Mouse (Mus musculus): Measurements from ENCODE around the gene Hsf2bp.

Gene Hsf2bp

GRCm38 (mm10) chr17:31992004-31992403, 44.1 kb downstream of the Hsf2bp start:
- DNase-seq (ENCODE audit: extremely low read depth, insufficient read length, low spot score): peak; percentile 74

- DNase-seq (ENCODE audit: extremely low read depth, insufficient read length, low spot score): no peak
These were observed 47.1 kb downstream of the Hsf2bp start for GRCm38 (mm10) chr17:31989035-31989434.

DNA sequence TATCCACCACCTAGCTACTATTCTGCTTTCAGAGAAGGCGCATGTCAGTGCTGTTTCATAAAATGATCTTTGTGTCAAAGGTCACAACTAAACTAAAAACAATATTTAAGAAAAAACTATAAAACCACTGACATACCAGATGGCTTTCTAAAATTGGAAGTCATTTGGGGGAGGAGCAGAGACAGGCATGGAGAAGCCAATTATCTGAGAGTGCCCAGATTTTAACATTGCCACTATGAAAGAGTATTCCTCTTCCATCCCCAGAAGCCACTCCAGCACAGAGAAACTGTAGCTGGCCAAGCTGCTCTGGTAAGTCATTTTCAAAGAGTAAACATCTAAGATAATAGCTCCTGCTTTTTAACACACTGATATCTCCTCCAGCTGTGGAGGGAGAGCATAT, 49.2 kb downstream of the Hsf2bp start:
- DNase-seq (ENCODE audit: extremely low read depth, insufficient read length, low spot score): no peak

- no peak for DNase-seq (ENCODE audit: extremely low read depth, insufficient read length, low spot score)
These were observed 52.7 kb downstream of the Hsf2bp start for GRCm38 (mm10) chr17:31983491-31983890.

- peak; percentile 79 for DNase-seq (ENCODE audit: extremely low read depth, insufficient read length, low spot score)
These were observed 53.6 kb downstream of the Hsf2bp start for GRCm38 (mm10) chr17:31982326-31983190.

DNA sequence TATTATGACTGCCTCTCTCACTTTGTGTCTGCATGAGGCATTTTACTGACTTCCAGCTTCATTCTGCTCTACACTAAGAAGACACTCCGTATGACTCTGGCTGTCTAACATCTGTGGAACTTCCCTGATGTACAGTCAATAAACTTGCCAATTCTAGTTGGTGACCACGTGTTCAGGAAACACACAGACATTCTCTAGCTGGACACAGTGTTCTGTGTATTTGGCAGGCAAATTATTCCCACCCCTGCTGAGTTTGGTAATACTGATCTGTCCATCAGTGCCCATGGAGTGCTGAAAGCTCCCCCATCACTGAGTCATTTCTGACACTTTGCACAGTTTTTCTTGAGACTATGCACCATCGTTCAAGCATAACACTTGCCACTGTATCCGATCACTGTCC, 56.3 kb downstream of the Hsf2bp start:
- peak; percentile 22 for DNase-seq (ENCODE audit: extremely low read depth, insufficient read length, low spot score)

DNA sequence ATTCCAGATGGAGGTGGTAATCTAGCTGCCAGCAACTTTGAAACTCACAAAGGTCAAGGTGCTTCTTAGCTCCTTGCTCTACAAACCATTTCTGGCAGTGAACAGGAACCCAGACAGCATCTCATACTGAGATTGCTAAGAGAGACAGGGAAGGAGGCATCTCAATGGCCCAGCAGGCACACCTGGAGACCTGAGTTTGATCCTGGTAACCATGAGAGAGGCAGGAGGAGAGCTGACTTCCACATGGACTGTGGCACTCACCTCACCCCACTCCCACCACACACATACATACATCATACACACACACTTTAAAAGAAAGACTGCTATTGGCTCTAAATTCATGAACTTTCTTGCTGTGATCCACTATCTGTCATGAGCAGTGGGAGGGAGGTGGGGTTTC, 59.0 kb downstream of the Hsf2bp start:
- DNase-seq (ENCODE audit: extremely low read depth, insufficient read length, low spot score): no peak

- DNase-seq (ENCODE audit: extremely low read depth, insufficient read length, low spot score): no peak
These were observed 59.6 kb downstream of the Hsf2bp start for GRCm38 (mm10) chr17:31976501-31976900.

DNA sequence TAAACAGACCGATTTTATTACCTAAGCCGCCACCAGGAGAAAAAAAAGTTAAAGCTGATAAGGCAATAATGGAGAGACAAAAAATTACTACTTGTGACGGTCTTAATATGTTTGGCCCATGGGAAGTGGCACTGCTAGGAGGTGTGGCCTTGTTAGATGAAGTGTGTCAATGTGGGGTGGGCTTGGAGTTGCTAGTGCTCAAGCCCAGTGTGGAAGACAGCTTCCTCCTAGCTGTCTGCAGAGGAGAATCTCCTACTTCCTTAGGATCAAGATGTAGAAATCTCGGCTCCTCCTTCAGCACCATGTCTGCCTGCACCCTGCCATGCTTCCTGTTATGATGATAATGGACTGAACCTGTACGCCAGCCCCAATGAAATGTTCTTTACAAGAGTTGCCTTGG, 61.5 kb downstream of the Hsf2bp start:
- DNase-seq (ENCODE audit: extremely low read depth, insufficient read length, low spot score): no peak

DNA sequence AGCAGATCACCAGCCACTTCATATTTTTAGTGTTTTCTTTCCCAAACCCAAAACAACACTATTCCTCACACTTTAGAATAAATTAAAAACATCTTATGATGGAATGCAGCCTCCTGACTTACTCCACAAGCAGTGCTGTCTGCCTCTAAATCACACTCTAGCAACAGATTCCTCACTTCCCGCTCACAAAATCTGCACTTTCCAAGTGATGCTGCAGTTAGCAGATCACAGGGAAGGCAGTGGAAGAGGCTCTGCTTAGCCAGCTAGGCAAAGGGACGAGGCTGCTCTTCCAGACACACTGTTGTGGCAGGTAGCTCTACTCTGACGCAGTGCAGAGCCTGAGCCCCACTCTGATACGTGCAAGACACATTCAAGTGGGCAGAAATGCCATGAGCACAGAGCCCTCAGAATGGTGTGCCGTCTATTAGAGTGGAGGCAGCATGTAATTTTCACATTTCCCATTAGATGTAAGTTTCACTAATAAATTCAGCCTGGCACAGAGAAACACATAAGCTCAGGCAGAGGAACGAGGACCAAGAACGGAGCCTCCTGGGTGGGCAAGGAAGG, 62.4 kb downstream of the Hsf2bp start:
- DNase-seq (ENCODE audit: extremely low read depth, insufficient read length, low spot score): no peak

DNA sequence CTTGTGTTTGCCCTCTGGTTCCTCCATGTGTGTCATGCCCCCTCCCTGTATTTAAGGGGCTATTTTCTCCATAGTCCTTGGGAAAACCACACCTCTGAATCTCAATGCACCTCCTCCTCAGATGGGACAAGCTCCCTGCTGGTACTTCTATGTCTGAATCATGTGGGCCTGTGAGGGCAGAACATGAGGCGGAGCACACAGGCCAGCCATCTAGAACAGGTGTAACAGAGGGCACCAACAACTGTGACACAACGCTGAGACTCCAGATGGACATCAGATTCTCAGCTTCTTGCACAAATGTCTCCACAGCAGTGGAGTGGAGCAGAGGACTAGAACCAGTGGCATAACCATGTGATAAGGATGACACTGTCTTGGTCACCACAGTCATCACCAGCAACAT, 65.3 kb downstream of the Hsf2bp start:
- DNase-seq (ENCODE audit: extremely low read depth, insufficient read length, low spot score): no peak

GRCm38 (mm10) chr17:31968801-31969200, 67.3 kb downstream of the Hsf2bp start:
- DNase-seq (ENCODE audit: extremely low read depth, insufficient read length, low spot score): no peak

DNA sequence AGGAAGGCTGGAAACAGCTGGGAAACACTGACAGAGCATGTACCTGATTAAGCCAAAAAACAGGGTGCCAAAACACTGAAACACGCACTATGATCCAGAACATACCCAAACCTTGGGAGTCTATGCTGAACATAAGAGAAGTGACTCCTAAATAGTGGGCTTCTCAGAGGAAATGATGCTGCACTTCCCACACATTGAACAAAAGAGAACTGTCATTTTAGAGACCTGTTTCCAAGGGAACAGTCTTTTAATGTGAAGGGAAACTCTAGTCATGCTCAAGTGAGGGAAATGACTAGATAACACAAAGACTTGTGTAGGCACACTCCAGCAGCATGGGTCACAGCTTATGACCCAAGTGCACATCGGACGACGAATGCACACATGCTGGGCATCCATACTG, 68.8 kb downstream of the Hsf2bp start:
- no peak for DNase-seq (ENCODE audit: extremely low read depth, insufficient read length, low spot score)

DNA sequence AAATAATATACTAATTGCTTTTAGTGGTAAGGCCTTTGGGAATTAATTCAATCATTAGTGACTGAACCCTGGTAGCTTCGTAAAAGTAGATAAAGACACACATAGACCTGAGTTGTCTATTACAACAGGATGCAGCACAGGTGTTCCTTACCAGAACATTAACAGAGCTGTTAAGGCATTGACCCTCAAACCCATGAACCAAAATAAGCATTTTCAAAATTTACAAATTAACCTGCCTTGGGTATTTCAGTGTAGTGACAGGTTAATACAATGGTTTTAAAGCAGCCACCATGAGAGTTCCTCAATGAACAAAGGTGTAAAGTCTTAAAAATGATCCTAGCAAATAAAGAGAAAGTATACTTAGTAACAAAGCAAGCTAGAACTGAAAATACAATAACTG, 69.6 kb downstream of the Hsf2bp start:
- no peak for DNase-seq (ENCODE audit: extremely low read depth, insufficient read length, low spot score)

GRCm38 (mm10) chr17:31965623-31966022, 70.5 kb downstream of the Hsf2bp start:
- DNase-seq (ENCODE audit: extremely low read depth, insufficient read length, low spot score): no peak

- DNase-seq (ENCODE audit: extremely low read depth, insufficient read length, low spot score): no peak
These were observed 73.2 kb downstream of the Hsf2bp start for GRCm38 (mm10) chr17:31962930-31963329.

DNA sequence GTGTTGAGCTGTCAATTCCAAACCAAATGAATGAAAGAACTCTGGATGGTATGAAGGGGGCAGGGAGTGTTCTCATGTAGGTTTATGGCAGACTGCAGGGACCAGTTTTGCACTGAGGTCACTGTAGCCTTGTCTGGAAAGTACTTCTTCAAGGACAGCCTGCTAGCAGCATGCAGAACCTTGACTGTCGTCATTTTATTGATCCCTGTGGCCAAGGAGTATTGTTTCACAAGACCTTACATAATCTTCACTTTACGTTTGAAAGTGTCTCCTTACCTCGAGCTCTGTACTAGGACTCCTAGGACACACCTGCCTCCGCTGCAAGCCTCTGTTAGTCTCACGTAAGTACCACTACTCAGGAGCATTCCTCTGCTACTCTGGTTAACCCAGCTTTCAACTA, 73.9 kb downstream of the Hsf2bp start:
- no peak for DNase-seq (ENCODE audit: extremely low read depth, insufficient read length, low spot score)

DNA sequence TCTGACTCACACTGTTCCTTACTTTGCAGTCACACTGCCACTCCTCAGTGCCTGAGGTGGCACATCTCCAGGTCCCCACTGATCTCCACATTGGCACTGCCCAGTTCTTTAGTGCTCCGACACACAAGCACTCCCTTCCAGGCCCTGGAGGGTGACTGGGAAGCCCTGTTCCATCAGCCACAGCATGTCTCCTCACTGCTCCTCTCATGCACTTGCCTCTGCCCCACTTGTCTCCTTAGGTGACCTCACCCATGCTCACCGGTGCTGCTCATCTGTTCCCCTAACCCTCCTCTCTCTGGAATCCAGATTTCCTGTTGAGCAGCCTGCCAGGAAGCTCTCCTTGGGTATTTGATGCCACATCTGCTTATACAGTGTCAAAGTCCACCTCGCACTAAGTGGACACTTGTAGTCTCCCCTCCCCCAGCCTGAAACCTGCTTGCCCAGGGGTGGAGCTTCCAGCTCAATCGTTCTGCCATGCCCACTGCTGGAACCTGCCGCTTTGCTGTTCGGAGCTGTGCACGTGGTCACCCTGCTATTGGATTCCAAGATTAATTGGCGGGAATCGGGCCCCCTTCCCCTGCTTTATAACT, 81.5 kb downstream of the Hsf2bp start:
- DNase-seq (ENCODE audit: extremely low read depth, insufficient read length, low spot score): no peak

- DNase-seq (ENCODE audit: extremely low read depth, insufficient read length, low spot score): no peak
These were observed 87.1 kb downstream of the Hsf2bp start for GRCm38 (mm10) chr17:31949076-31949475.

- DNase-seq (ENCODE audit: extremely low read depth, insufficient read length, low spot score): no peak
These were observed 89.7 kb downstream of the Hsf2bp start for GRCm38 (mm10) chr17:31946436-31946835.

DNA sequence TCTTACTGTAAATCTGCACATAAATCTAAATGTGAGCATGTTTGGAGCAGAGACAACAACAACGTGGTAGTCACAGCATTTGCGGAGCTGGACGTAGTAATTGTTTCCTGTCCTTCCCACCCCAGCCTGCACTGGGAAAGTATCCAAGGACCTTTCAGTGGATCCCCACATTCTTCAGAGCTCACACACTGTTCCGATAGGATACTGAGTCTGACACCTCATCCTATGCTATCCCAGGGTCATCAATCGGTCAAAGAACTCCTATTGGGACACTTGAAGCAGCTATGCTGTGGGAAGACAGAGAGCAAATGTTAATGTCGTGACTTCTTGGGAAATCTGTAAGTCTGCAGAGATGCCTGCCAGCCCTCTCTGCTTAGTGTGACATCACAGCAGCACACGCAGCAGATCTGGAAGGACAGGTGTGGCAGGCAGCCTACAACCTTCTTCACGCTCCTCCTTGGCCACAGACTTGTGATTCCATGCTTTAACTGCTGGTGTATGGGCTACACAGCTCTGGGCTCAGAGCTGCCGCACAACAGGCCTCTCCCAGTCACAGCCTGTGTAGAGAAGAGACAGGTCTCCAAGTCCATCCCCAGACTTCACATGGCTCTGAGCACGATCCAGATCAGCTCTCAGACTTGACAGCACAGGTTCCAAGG, 92.1 kb downstream of the Hsf2bp start:
- DNase-seq (ENCODE audit: extremely low read depth, insufficient read length, low spot score): no peak
